Mouse (Mus musculus) hindbrain, embryonic 14.5 days (tissue): ENCODE results near the gene Thra. TPM values are rescaled to one million over a fixed set of nuclear protein-coding genes. Genes with fewer than 3 reads are reported as not detected.
A peak's percentile ranks its signal among the peaks of the same experiment; 100 is the strongest.

Experiments
- ATAC-seq: fragments of 200-750 bp; cut with Nextera tagmentation; 2 replicates; pipeline ENCODE4 v1.8.0; 2017; ENCODE audit warnings: moderate number of reproducible peaks, mild to moderate bottlenecking, moderate TSS enrichment, moderate library complexity; ENCODE audit not compliant: low FRiP score
- DNase-seq: peaks from one replicate; pipeline ENCODE4 v3.0.0-alpha.2; 2015; ENCODE audit warnings: low spot score
- H3K27ac ChIP-seq: fragments of 300-500 bp; sonication (generic); 2 replicates; pipeline ENCODE4 v1.5.1; 2014; ENCODE audit warnings: mild to moderate bottlenecking, moderate library complexity
- H3K27me3 ChIP-seq: fragments of 300-500 bp; sonication (generic); 2 replicates; pipeline ENCODE4 v1.6.1; 2014; ENCODE audit warnings: mild to moderate bottlenecking, low read length, mixed read lengths; ENCODE audit not compliant: control insufficient read depth, insufficient read depth
- H3K36me3 ChIP-seq: fragments of 300-500 bp; sonication (generic); replicated peaks from 2 replicates; pipeline ENCODE4 v1.6.1; 2014; ENCODE audit not compliant: control insufficient read depth, insufficient read depth
- H3K4me1 ChIP-seq: fragments of 300-500 bp; sonication (generic); replicated peaks from 2 replicates; pipeline ENCODE4 v1.6.1; 2014; ENCODE audit warnings: antibody characterized with exemption, low read length, mixed read lengths; ENCODE audit not compliant: control insufficient read depth, insufficient read depth
- H3K4me2 ChIP-seq: fragments of 300-500 bp; sonication (generic); replicated peaks from 2 replicates; pipeline ENCODE4 v1.6.1; 2014; ENCODE audit warnings: mild to moderate bottlenecking, moderate library complexity
- H3K4me3 ChIP-seq: fragments of 300-500 bp; sonication (generic); replicated peaks from 2 replicates; pipeline ENCODE4 v1.5.1; 2014; ENCODE audit warnings: mild to moderate bottlenecking, low read length
- H3K9ac ChIP-seq: fragments of 300-500 bp; sonication (generic); 2 replicates; pipeline ENCODE4 v1.6.1; 2014
- H3K9me3 ChIP-seq: fragments of 300-500 bp; sonication (generic); 2 replicates; pipeline ENCODE4 v1.6.1; 2016; ENCODE audit warnings: low read length; ENCODE audit not compliant: control insufficient read depth
- WGBS: fragments of 180-500 bp; shearing (Covaris S2); extraction: QIAGEN DNeasy Blood & Tissue Kit; methylation state at CpG from one replicate; pipeline ENCODE4 v1.1.7; 2014; 5-methylcytosine and 5-hydroxymethylcytosine counted together
- polyA plus RNA-seq: library from polyadenylated mRNA; unstranded; fragments of >200 nt; fragmentation: Nextera tagmentation; extraction: Ambion mirVana; gene quantifications from 2 replicates; pipeline ENCODE4 v1.2.1, GENCODE M21; 2014

The Thra gene
- polyA plus RNA-seq, 1 experiment from 2014 or later, result 165 TPM

DNA sequence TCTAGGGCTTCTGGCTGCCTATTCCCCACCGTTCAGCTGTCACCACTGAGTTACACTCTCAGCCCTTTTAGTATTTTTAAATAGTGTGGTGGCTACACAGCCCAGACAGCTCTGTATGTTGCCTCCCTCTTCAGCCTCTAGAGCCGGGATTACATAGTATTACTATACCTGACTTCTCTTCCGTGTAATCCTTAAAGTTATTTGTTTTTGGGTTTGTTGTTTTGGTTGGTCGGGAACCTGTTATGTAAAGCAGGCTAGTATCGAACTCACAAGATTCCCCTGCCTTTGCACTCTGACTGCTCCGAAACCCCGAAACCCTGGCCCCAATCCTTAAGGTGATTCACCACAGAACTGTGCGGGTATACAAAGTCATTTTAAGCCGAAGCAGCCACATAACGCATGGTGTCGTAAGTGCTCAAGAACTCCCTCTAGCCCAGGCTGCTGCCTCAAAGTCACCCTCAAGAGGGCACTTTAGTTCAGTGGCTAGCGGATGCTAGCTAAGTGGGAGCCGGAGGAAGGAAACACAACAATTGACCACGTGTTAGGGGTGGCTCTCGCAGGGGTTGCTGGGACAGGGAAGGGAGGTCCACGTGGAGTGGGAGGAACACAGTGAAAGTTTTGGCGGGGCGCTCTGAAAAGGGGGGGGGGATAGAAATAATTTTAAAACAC is 48.2 kb downstream of the Thra start:
- H3K4me2 ChIP-seq, result peak overlapping the region; percentile 64
- H3K27me3 ChIP-seq, result no peaks in the 10 kb centered on the region
- H3K36me3 ChIP-seq, result no peaks in the 10 kb centered on the region
- H3K4me3 ChIP-seq, result peak overlapping the region; percentile 30
- peak overlapping the region; percentile 57; the same call in 1 of the 2 replicates for H3K27ac ChIP-seq
- ATAC-seq (peak; percentile 85; the same call in 1 of the 2 replicates), DNase-seq (peak; percentile 86)
- H3K9me3 ChIP-seq, result no peaks in the 10 kb centered on the region
- peaks cover 37% of the 10 kb centered on the region for H3K4me1 ChIP-seq
- H3K9ac ChIP-seq, result peak overlapping the region; percentile 43; the same call in 1 of the 2 replicates
- 18% methylated on average over 18 of the region's 18 CpGs for WGBS

DNA sequence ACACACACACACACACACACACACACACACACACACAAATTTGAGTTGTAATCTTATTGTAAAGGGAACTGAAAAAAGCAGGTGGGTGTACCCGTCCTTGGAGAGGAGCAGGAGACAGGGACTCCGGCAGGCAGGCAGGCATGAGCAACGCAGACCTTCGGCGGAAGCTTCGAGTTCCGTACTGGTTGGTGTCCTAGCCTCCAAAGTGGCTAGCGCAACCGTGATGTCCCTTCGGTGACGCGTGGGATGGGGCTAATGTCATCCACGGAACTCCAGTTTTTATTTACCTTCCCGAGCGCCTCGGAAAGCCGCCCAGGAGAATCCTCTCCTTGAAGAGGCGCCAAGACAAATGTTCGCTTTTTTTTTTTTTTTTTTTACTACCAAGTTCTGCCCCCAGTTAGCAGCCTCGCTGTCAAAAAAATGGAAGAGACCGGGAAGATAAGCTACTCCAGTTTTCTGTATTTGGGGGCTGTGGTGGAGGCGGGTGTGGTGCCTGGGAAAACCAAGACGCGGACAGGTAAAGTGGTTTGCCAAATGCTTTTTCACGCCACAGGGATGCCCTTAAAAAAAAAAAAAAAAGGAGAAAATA is 48.9 kb downstream of the Thra start:
- H3K4me2 ChIP-seq, result peak overlapping the region; percentile 64
- no peaks in the 10 kb centered on the region for H3K27me3 ChIP-seq
- peak; percentile 32; the same call in 1 of the 2 replicates for ATAC-seq
- H3K4me3 ChIP-seq, result peak overlapping the region; percentile 30
- WGBS, result 1% methylated on average over 25 of the region's 25 CpGs
- peak overlapping the region; percentile 43 for H3K9ac ChIP-seq
- no peaks in the 10 kb centered on the region for H3K36me3 ChIP-seq
- no peaks in the 10 kb centered on the region for H3K9me3 ChIP-seq
- peaks cover 41% of the 10 kb centered on the region for H3K4me1 ChIP-seq
- DNase-seq, result no peak
- H3K27ac ChIP-seq, result no peak overlapping the region

DNA sequence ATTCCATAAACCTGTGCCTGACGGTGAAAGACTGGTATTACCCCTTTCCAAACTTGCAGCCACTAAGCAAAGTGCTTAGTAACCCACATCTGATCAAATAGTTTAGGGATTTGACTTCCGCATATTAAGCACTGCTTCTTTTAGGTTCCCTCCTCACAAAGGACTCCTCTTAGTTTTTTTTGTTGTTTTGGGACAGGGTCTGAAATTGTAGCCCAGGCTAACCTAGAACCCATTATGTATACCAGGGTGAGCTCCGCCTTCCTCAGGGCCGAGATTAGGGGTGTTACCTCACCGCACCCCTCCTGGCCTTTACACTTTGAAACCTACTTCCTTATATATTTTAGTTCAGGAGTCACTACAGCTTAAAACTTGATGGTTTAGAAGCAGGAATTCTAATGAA is 49.4 kb downstream of the Thra start:
- no peak for DNase-seq
- H3K9me3 ChIP-seq, result no peaks in the 10 kb centered on the region
- no peak overlapping the region for H3K27ac ChIP-seq
- H3K36me3 ChIP-seq, result no peaks in the 10 kb centered on the region
- WGBS, result 37% methylated on average over 5 of the region's 5 CpGs
- H3K4me3 ChIP-seq, result peak overlapping the region; percentile 30
- ATAC-seq, result no peak
- no peaks in the 10 kb centered on the region for H3K27me3 ChIP-seq
- H3K4me2 ChIP-seq, result peak overlapping the region; percentile 64
- peak overlapping the region; percentile 43; the same call in 1 of the 2 replicates for H3K9ac ChIP-seq
- H3K4me1 ChIP-seq, result peaks cover 41% of the 10 kb centered on the region

DNA sequence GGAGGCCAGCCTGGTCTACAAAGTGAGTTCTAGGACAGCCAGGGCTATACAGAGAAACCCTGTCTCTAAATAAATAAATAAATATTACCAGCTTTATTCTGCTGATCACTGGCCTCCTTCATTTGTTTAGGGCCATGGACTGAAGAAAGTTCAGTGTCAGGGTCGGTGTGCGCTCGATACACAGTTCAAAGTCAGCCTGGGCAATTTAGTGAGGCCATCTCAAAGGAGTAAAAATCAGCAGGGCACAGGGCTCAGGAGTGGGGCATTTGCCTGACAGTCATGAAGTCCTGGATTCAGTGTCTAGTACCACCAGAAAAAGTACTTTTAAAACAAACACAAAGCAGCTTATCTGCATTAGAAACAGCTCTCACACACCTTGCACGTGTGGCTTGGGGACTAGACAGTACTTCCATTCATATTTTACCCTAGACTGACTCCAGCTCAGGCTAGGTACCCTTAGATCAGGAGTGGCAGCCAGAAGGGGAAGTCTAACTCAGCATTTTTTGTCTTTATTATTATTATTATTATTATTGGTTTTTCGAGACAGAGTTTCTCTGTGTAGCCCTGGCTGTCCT is 50.3 kb downstream of the Thra start:
- Histone ChIP-seq H3K4me2 (no peak overlapping the region), H3K4me3 (no peak overlapping the region), H3K4me1 (peaks cover 36% of the 10 kb centered on the region), H3K9ac (no peak overlapping the region), H3K27me3 (no peaks in the 10 kb centered on the region), H3K36me3 (no peaks in the 10 kb centered on the region), H3K27ac (no peak overlapping the region), H3K9me3 (no peaks in the 10 kb centered on the region)
- 87% methylated on average over 5 of the region's 5 CpGs for WGBS
- DNase-seq (no peak), ATAC-seq (no peak)

DNA sequence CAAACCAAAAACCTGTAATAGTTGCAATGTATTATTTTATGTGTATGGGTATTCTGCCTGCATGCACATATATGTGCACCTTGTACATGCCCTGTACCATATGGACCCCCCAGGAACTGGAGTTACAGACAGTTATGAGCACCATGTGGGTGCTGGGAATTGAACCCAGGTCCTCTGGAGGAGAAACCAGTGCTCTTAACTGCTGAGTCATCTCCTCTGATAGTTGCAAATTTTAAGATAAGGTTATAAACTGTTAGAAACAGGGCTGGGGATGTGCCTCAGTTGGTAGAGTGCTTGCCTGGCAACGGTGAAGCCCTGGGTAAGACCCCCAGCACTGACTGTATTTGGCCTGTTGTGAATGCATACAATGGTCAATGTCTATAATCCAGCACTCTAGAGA is 51.0 kb downstream of the Thra start:
- H3K36me3 ChIP-seq, result no peaks in the 10 kb centered on the region
- H3K9ac ChIP-seq, result no peak overlapping the region
- H3K9me3 ChIP-seq, result no peaks in the 10 kb centered on the region
- H3K4me2 ChIP-seq, result no peak overlapping the region
- H3K27me3 ChIP-seq, result no peaks in the 10 kb centered on the region
- 100% methylated on average over 1 of the region's 1 CpGs for WGBS
- H3K4me3 ChIP-seq, result no peak overlapping the region
- no peak overlapping the region for H3K27ac ChIP-seq
- DNase-seq (no peak), ATAC-seq (no peak)
- H3K4me1 ChIP-seq, result peaks cover 29% of the 10 kb centered on the region

DNA sequence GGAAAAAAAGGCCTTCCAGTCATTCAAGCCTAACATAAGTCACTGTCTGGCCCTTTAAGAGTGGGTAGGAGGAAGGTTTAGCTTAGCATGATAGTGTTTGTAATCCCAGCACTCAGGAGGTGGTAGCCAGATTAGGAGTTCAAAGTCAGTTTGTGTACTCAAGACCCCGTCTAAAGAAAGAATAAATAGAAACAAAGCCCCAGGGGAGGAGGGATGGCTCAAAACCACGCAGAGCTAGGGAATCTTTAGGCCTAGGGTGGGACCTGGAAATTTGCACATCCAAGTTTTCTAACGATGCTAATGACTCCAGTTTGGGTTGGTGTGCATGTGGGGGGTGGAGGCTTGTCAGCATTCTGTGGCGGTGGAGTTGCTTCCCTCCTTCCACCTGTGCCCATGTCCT is 51.6 kb downstream of the Thra start:
- no peaks in the 10 kb centered on the region for H3K36me3 ChIP-seq
- ATAC-seq (no peak), DNase-seq (no peak)
- no peak overlapping the region for H3K4me3 ChIP-seq
- H3K4me1 ChIP-seq, result peaks cover 23% of the 10 kb centered on the region
- H3K27ac ChIP-seq, result no peak overlapping the region
- no peaks in the 10 kb centered on the region for H3K9me3 ChIP-seq
- WGBS, result 5% methylated on average over 4 of the region's 4 CpGs
- no peak overlapping the region for H3K4me2 ChIP-seq
- H3K9ac ChIP-seq, result no peak overlapping the region
- H3K27me3 ChIP-seq, result no peaks in the 10 kb centered on the region

DNA sequence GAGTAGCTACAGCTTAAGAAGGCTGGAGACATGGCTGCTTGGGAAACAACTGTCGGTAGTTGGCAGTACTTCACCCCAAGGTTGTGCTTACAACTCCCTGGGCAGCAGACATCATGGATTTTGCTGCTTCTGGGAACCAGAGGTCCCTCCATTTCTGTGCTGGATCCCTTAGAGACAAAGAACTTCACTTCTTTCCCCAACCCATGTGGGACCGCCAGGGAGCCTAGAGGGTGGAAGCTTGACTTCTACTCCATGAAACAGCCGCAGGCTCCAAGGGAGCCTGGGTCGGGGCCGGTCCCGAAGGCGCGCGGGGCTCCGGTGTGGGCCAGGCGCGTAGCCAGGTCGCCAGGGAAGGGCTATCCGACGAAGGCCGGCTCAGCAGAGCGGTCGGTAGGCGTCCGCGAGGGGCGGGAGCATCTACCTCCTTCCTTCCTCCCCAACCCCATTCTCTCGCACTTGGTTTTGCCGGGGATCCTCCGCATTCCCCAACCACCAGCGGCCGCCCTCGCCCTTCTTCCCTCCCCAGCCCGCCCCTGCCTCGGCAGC is 54.1 kb downstream of the Thra start:
- Histone ChIP-seq H3K36me3 (peaks cover 10% of the 10 kb centered on the region), H3K4me3 (peak overlapping the region; percentile 92), H3K27me3 (no peaks in the 10 kb centered on the region), H3K9ac (peak overlapping the region; percentile 97), H3K4me1 (peaks cover 37% of the 10 kb centered on the region), H3K4me2 (peak overlapping the region; percentile 93), H3K9me3 (no peaks in the 10 kb centered on the region), H3K27ac (peak overlapping the region; percentile 99)
- DNase-seq (peak; percentile 63), ATAC-seq (peak; percentile 65)
- WGBS, result under 1% methylated on average over 28 of the region's 30 CpGs

DNA sequence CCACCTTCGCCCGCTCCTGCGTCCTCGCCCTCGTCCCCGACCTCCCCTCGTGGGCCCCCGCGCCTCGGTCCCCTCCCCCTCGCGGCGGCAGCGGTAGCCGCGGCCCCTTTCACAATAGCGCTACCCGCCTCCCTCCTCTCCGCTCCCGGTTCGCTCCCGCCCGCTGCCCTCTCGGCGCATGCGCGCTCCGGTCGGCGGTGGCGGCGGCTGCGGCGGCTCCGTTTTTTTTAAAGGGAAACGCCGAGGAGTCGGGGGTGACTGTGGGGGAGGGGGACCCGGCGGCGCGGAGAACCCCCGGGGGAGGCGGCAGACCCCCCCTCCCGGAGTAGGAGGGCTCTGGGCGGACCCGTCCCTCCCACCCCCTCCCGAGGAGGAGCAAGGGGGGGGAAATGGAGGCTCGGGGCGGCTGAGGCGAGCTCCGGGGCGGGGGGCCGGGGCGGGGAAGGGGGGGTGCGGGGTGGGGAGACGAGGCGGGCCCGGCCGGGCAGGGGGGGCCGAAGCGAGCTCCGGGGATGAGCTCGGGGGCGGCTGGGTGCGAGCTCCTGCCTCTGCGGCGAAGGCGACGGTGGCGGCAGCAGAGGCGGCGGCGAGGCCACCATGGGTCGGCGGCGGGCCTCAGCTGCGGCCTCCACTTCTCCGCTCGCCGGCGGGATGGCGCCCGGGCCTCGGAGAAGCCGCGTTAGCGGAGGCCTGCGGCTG is 54.7 kb downstream of the Thra start, which contains the start of gene Msl1:
Gene Msl1 (plus strand): TSS at position 502 of the 699 bp plus-strand sequence.
- WGBS, result under 1% methylated on average over 48 of the region's 89 CpGs
- peaks cover 16% of the 10 kb centered on the region for H3K36me3 ChIP-seq
- H3K4me1 ChIP-seq, result peaks cover 33% of the 10 kb centered on the region
- H3K27me3 ChIP-seq, result no peaks in the 10 kb centered on the region
- H3K9ac ChIP-seq, result peak within 1 kb of the TSS; percentile 97
- ATAC-seq (peak; percentile 69), DNase-seq (peak; percentile 88)
- H3K27ac ChIP-seq, result peak within 1 kb of the TSS; percentile 99
- H3K4me3 ChIP-seq, result peak within 1 kb of the TSS; percentile 92
- peak within 1 kb of the TSS; percentile 93 for H3K4me2 ChIP-seq
- no peaks in the 10 kb centered on the region for H3K9me3 ChIP-seq
